Mouse (Mus musculus) layer of hippocampus, postnatal 36 days (tissue): ENCODE data around the gene Ttc28. TPM values are rescaled to one million over a fixed set of nuclear protein-coding genes. Genes with fewer than 3 reads are reported as not detected.

Source experiments
- DNase-seq, 2 experiments: peaks; one replicate each; pipeline ENCODE4 v3.0.0; 2022
- total RNA-seq, 2 experiments: library from RNA; stranded (reverse); gene quantifications; 2 replicates each; pipeline ENCODE4 v1.2.3; 2021

The Ttc28 gene
- total RNA-seq, 2 experiments from 2014 or later, result 12.7 to 13.0 TPM

GRCm38 (mm10) chr5:110888596-110888995, 9.0 kb downstream of the Ttc28 start:
- DNase-seq, result no peak

- DNase-seq, result no peak
These were observed 10.3 kb downstream of the Ttc28 start for GRCm38 (mm10) chr5:110889945-110890344.

GRCm38 (mm10) chr5:110890561-110890960, 11.0 kb downstream of the Ttc28 start:
- no peak for DNase-seq

GRCm38 (mm10) chr5:110897114-110897788, 17.6 kb downstream of the Ttc28 start:
- DNase-seq, result no peak

- DNase-seq, result no peak
These were observed 18.6 kb downstream of the Ttc28 start for GRCm38 (mm10) chr5:110898169-110898568.

- no peak for DNase-seq
These were observed 19.2 kb downstream of the Ttc28 start for GRCm38 (mm10) chr5:110898785-110899184.

- DNase-seq, result no peak
These were observed 20.7 kb downstream of the Ttc28 start for GRCm38 (mm10) chr5:110900331-110900730.

GRCm38 (mm10) chr5:110906708-110907107, 27.1 kb downstream of the Ttc28 start:
- DNase-seq, result no peak

GRCm38 (mm10) chr5:110908879-110909278, 29.3 kb downstream of the Ttc28 start:
- DNase-seq, result no peak

- DNase-seq, result no peak
These were observed 30.5 kb downstream of the Ttc28 start for GRCm38 (mm10) chr5:110909955-110910589.

GRCm38 (mm10) chr5:110914859-110915258, 35.3 kb downstream of the Ttc28 start:
- DNase-seq, result no peak

- no peak for DNase-seq
These were observed 36.6 kb downstream of the Ttc28 start for GRCm38 (mm10) chr5:110916241-110916640.

GRCm38 (mm10) chr5:110919541-110919940, 39.9 kb downstream of the Ttc28 start:
- no peak for DNase-seq

GRCm38 (mm10) chr5:110923336-110923735, 43.7 kb downstream of the Ttc28 start:
- DNase-seq, result peak in 1 of 2 experiments; percentile 9

GRCm38 (mm10) chr5:110924636-110925035, 45.0 kb downstream of the Ttc28 start:
- no peak for DNase-seq

GRCm38 (mm10) chr5:110925804-110926203, 46.2 kb downstream of the Ttc28 start:
- no peak for DNase-seq

- DNase-seq, result no peak
These were observed 48.7 kb downstream of the Ttc28 start for GRCm38 (mm10) chr5:110928289-110928688.

GRCm38 (mm10) chr5:110929306-110929705, 49.7 kb downstream of the Ttc28 start:
- no peak for DNase-seq

GRCm38 (mm10) chr5:110936606-110937005, 57.0 kb downstream of the Ttc28 start:
- no peak for DNase-seq

GRCm38 (mm10) chr5:110944326-110944725, 64.7 kb downstream of the Ttc28 start:
- no peak for DNase-seq

- no peak for DNase-seq
These were observed 69.1 kb downstream of the Ttc28 start for GRCm38 (mm10) chr5:110948476-110949399.

GRCm38 (mm10) chr5:110949791-110950190, 70.2 kb downstream of the Ttc28 start:
- DNase-seq, result no peak

- no peak for DNase-seq
These were observed 78.6 kb downstream of the Ttc28 start for GRCm38 (mm10) chr5:110958196-110958595.
